Comparison of ENCODE assay signal across 11 mouse cellular contexts in the genomic region with DNA sequence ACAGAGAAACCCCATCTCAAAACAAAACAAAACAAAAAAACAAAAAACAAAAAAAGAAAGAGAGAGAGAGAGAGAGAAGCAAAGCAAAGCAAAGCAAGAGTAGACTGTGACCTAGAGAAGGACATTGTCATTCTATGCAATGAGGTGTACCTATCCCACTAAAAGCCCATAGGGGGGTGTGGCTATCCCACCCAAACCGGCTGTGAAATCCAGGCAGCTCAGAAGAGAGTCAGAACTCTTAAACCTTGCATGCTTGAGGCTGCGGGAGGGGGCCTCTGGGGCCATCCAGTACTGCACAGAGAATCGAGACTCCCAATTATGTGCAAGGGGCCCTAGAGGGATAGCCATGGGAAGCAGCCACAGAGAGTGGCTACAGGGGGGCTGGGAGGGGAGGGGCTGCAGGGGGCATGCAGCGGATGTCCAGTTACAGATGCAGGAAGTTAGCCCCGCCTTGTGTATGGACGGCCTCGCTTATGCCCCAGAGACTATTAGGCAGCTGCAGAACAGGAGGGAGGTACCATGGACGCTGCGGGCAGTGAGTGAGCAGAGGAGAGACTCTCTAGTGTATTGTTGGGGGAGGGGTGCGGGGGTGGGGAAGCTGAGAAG.
DNase-seq lines count a peak whose midpoint lies in the region; ATAC-seq and TF ChIP-seq lines count a peak whose summit lies in the region.
"Had no signal": no experiment of that assay in that cellular context is flagged by ENCODE, and none has a peak within 500 bp of the region (broad histone marks: within the 10 kb centered on the region; RNA-seq: fewer than 3 reads in every experiment).

No protein-coding gene starts in this region.

- H3K4me3 ChIP-seq in intestine, embryonic 14.5 days (ENCODE audit: low read depth, low read length) = no peak overlapping the region
- H3K4me3 ChIP-seq in intestine, postnatal 0 days (ENCODE audit: low read depth, low read length) = no peak overlapping the region
- H3K4me3 ChIP-seq in hindbrain, embryonic 12.5 days = 0 out of 2 replicates have a peak overlapping the region, but pooled peaks have one; percentile 7

- H3K36me3 ChIP-seq in intestine, embryonic 14.5 days (ENCODE audit: control insufficient read depth, insufficient read depth, low read length) = no peaks in the 10 kb centered on the region
- no peaks in the 10 kb centered on the region for H3K36me3 ChIP-seq in intestine, postnatal 0 days (ENCODE audit: control insufficient read depth, insufficient read depth)
- no peaks in the 10 kb centered on the region for H3K36me3 ChIP-seq in hindbrain, embryonic 12.5 days

- H3K9ac ChIP-seq in intestine, embryonic 14.5 days (ENCODE audit: low read length) = no peak overlapping the region
- H3K9ac ChIP-seq in intestine, postnatal 0 days (ENCODE audit: low read depth, low read length) = no peak overlapping the region
- no peak overlapping the region for H3K9ac ChIP-seq in hindbrain, embryonic 12.5 days

- H3K4me1 ChIP-seq in intestine, embryonic 14.5 days (replicated peaks; ENCODE audit: control insufficient read depth, insufficient read depth, low read length) = 0 out of 2 replicates have a peak, but pooled peaks cover 2% of the 10 kb centered on the region
- no peaks in the 10 kb centered on the region for H3K4me1 ChIP-seq in intestine, postnatal 0 days (replicated peaks; ENCODE audit: control insufficient read depth, insufficient read depth, low read length)
- H3K4me1 ChIP-seq in hindbrain, embryonic 12.5 days = peaks cover 8% of the 10 kb centered on the region

- no peak overlapping the region for H3K27ac ChIP-seq in intestine, embryonic 14.5 days (ENCODE audit: low read depth)
- H3K27ac ChIP-seq in intestine, postnatal 0 days (ENCODE audit: low read depth, low read length) = no peak overlapping the region
- H3K27ac ChIP-seq in hindbrain, embryonic 12.5 days = no peak overlapping the region

- DNase-seq in intestine, embryonic 14.5 days (ENCODE audit: low spot score) = no peak
- DNase-seq in embryo, embryonic 10 days (ENCODE audit: low spot score) = peak; percentile 65
- peak; percentile 47 for DNase-seq in neural tube, embryonic 10.5 days (ENCODE audit: extremely low spot score, low spot score)
- DNase-seq in right cerebral cortex, postnatal 25 days = no peak
- no peak for DNase-seq in T-cell, adult 2 months (ENCODE audit: low spot score)
- no peak for DNase-seq in frontal cortex, postnatal 25 days (ENCODE audit: low spot score in 2 of 2)
- DNase-seq: adrenal gland, adult 2 months; heart, adult 18-20 months; spleen, adult 18-20 months had no signal

- H3K27me3 ChIP-seq in intestine, embryonic 14.5 days (replicated peaks; ENCODE audit: control insufficient read depth, insufficient read depth, low read length) = no peaks in the 10 kb centered on the region
- no peaks in the 10 kb centered on the region for H3K27me3 ChIP-seq in intestine, postnatal 0 days (replicated peaks; ENCODE audit: control insufficient read depth, insufficient read depth, low read length)
- no peaks in the 10 kb centered on the region for H3K27me3 ChIP-seq in hindbrain, embryonic 12.5 days

- ATAC-seq in intestine, embryonic 14.5 days (replicated peaks; ENCODE audit: low FRiP score, low TSS enrichment, low read depth) = peak; percentile 64; the same call in 1 of the 2 replicates
- ATAC-seq in intestine, postnatal 0 days = no peak
- peak; percentile 84 for ATAC-seq in hindbrain, embryonic 12.5 days (ENCODE audit: low FRiP score)

- H3K4me2 ChIP-seq in intestine, embryonic 14.5 days (ENCODE audit: low read length) = peak overlapping the region; percentile 28; the same call in 1 of the 2 replicates
- no peak overlapping the region for H3K4me2 ChIP-seq in intestine, postnatal 0 days (replicated peaks; ENCODE audit: low read depth)
- H3K4me2 ChIP-seq in hindbrain, embryonic 12.5 days (replicated peaks) = peak overlapping the region; percentile 40

- WGBS in intestine, embryonic 14.5 days = 10% methylated on average over 10 of the region's 10 CpGs
- 15% methylated on average over 10 of the region's 10 CpGs for WGBS in intestine, postnatal 0 days
- WGBS in hindbrain, embryonic 12.5 days = 10% methylated on average over 10 of the region's 10 CpGs

- H3K9me3 ChIP-seq in intestine, embryonic 14.5 days (ENCODE audit: control insufficient read depth, low read length) = no peaks in the 10 kb centered on the region
- H3K9me3 ChIP-seq in intestine, postnatal 0 days (ENCODE audit: control insufficient read depth) = no peaks in the 10 kb centered on the region
- H3K9me3 ChIP-seq in hindbrain, embryonic 12.5 days (replicated peaks) = no peaks in the 10 kb centered on the region

- TF ChIP-seq CTCF in intestine, postnatal 0 days (IDR thresholded peaks at IDR 0.05; ENCODE audit: low read depth) = no peak

Comparison
In these comparisons a context has a peak if more than half of its experiments do, and no peak if none do; other contexts are left out.
1. DNase-seq: peak in embryo, embryonic 10 days (single experiment) and neural tube, embryonic 10.5 days (single experiment); none in intestine, embryonic 14.5 days (single experiment), right cerebral cortex, postnatal 25 days (single experiment), T-cell, adult 2 months (single experiment) and frontal cortex, postnatal 25 days (0 of 2).